Mouse (Mus musculus) limb, embryonic 11.5 days (tissue): ENCODE measurements around the gene Fmn2. TPM values are rescaled to one million over a fixed set of nuclear protein-coding genes. Genes with fewer than 3 reads are reported as not detected.

Experiments used
- ATAC-seq: fragments of 200-750 bp; cut with Nextera tagmentation; 2 replicates; pipeline ENCODE4 v1.8.0; 2017; ENCODE audit warnings: low read depth; ENCODE audit not compliant: insufficient number of reproducible peaks, low FRiP score, low TSS enrichment
- DNase-seq: peaks from one replicate; pipeline ENCODE4 v3.0.0-alpha.2; 2015; ENCODE audit warnings: low spot score
- H3K27ac ChIP-seq: fragments of 300-500 bp; sonication (generic); replicated peaks from 2 replicates; pipeline ENCODE4 v1.5.1; 2014; ENCODE audit warnings: low read depth, mild to moderate bottlenecking, low read length
- H3K27me3 ChIP-seq: fragments of 300-500 bp; sonication (generic); 2 replicates; pipeline ENCODE4 v1.6.1; 2014; ENCODE audit warnings: mild to moderate bottlenecking, low read length, mixed read lengths; ENCODE audit not compliant: control insufficient read depth, insufficient read depth
- H3K36me3 ChIP-seq: fragments of 300-500 bp; sonication (generic); 2 replicates; pipeline ENCODE4 v1.6.1; 2014; ENCODE audit warnings: mild to moderate bottlenecking, low read length, moderate library complexity, mixed read lengths; ENCODE audit not compliant: control insufficient read depth, insufficient read depth
- H3K4me1 ChIP-seq: fragments of 300-500 bp; sonication (generic); 2 replicates; pipeline ENCODE4 v1.6.1; 2014; ENCODE audit warnings: low read length, mixed read lengths; ENCODE audit not compliant: control insufficient read depth, insufficient read depth
- H3K4me2 ChIP-seq: fragments of 300-500 bp; sonication (generic); 2 replicates; pipeline ENCODE4 v1.6.1; 2014; ENCODE audit warnings: low read depth, mild to moderate bottlenecking, moderate library complexity; ENCODE audit not compliant: severe bottlenecking
- H3K4me3 ChIP-seq: fragments of 300-500 bp; sonication (generic); 2 replicates; pipeline ENCODE4 v1.5.1; 2014; ENCODE audit warnings: low read depth, low read length
- H3K9ac ChIP-seq: fragments of 300-500 bp; sonication (generic); 2 replicates; pipeline ENCODE4 v1.6.1; 2014; ENCODE audit warnings: mild to moderate bottlenecking, low read length
- H3K9me3 ChIP-seq: fragments of 300-500 bp; sonication (generic); 2 replicates; pipeline ENCODE4 v1.6.1; 2016; ENCODE audit warnings: low read length; ENCODE audit not compliant: control insufficient read depth
- WGBS: fragments of 180-500 bp; shearing (Covaris S2); extraction: QIAGEN DNeasy Blood & Tissue Kit; methylation state at CpG from one replicate; pipeline ENCODE4 v1.1.7; 2014; 5-methylcytosine and 5-hydroxymethylcytosine counted together
- polyA plus RNA-seq: library from polyadenylated mRNA; unstranded; fragments of >200 nt; fragmentation: Nextera tagmentation; extraction: Ambion mirVana; gene quantifications from 2 replicates; pipeline ENCODE4 v1.2.1, GENCODE M21; 2014

The Fmn2 gene
- polyA plus RNA-seq, 1 experiment from 2014 or later: 1.3 TPM

DNA sequence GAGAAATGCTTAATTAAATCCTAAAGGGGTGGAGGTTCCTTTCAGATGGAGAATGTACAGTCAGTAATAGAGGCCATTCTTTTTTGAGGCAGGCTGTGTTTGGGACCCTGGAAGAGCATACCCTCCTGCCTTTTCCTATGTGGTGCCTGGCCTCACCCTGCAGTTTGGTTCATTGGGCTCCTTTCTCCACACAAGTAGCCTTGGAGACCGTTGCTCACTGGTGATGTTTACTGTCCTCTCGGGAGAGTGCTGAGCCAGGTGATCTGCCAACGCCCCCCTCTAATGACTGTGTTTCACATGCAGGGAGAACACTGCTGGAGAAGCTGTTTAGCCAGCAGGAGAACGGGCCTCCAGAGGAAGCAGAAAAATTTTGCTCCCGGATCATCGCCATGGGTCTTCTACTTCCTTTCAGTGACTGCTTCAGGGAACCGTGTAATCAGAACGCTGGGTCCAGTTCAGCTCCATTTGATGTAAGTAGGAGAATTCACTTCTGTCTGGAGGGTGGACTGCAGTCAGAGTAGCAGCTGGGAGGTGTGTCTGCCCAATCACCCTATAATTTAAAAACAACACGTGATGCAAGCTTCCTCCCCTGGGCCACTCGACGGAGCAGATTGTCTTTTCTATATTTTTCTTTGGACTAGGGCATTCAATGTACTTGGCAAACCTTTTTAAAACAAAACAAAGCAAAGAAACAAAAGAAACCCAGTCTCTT is 35.3 kb downstream of the Fmn2 start:
- H3K9ac ChIP-seq: no peak overlapping the region
- 64% methylated on average over 11 of the region's 11 CpGs for WGBS
- no peak overlapping the region for H3K4me2 ChIP-seq
- no peak overlapping the region for H3K27ac ChIP-seq
- ATAC-seq: no peak
- H3K27me3 ChIP-seq: no peaks in the 10 kb centered on the region
- DNase-seq: no peak
- H3K4me3 ChIP-seq: no peak overlapping the region
- no peaks in the 10 kb centered on the region for H3K9me3 ChIP-seq
- H3K36me3 ChIP-seq: no peaks in the 10 kb centered on the region
- H3K4me1 ChIP-seq: no peaks in the 10 kb centered on the region

DNA sequence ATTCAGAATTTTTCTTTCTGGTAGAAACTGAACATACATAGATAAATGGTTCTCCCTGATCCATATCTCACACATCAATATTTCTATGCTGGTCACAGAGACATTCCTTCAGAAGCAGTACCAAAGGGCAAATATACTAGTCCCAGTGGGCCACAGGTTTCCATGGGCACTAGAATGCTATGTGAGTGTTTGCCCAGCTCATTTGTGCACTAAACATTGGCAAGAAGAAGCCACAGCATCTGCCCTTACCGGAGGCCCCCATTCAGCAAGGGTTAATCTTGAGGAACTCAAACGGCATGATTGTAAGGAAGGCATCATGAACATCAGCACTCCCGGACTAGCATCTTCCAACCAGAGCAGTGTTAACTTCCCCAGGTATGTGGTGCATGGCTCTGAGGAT is 35.9 kb downstream of the Fmn2 start:
- ATAC-seq: no peak
- Histone ChIP-seq H3K9me3 (no peaks in the 10 kb centered on the region), H3K9ac (no peak overlapping the region), H3K27ac (no peak overlapping the region), H3K4me1 (no peaks in the 10 kb centered on the region), H3K4me2 (no peak overlapping the region), H3K4me3 (no peak overlapping the region), H3K36me3 (no peaks in the 10 kb centered on the region), H3K27me3 (no peaks in the 10 kb centered on the region)
- WGBS: 79% methylated on average over 3 of the region's 3 CpGs
- no peak for DNase-seq

DNA sequence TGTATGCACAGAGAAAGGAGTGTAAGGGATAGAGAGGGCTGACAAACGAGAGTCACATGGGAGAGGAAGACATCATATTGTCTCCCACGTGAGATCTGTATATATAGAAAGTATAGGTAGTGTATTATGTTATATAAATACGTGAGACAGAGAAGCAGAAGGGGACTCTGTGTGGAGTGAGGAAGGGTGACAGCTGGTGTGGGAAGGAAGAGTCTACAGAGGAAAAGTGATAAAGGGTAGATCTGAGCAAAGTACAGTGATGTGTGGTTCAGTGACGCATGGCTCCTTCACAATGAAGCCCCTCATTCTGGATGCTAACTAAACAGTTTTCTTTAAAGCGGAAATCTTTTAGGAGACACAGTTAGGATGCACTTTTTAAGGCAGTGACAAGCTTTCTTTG is 46.7 kb downstream of the Fmn2 start:
- no peak for DNase-seq
- no peak overlapping the region for H3K4me3 ChIP-seq
- H3K9me3 ChIP-seq: no peaks in the 10 kb centered on the region
- no peaks in the 10 kb centered on the region for H3K4me1 ChIP-seq
- no peaks in the 10 kb centered on the region for H3K36me3 ChIP-seq
- no peak overlapping the region for H3K27ac ChIP-seq
- 87% methylated on average over 5 of the region's 5 CpGs for WGBS
- H3K4me2 ChIP-seq: no peak overlapping the region
- no peaks in the 10 kb centered on the region for H3K27me3 ChIP-seq
- no peak for ATAC-seq
- H3K9ac ChIP-seq: no peak overlapping the region

DNA sequence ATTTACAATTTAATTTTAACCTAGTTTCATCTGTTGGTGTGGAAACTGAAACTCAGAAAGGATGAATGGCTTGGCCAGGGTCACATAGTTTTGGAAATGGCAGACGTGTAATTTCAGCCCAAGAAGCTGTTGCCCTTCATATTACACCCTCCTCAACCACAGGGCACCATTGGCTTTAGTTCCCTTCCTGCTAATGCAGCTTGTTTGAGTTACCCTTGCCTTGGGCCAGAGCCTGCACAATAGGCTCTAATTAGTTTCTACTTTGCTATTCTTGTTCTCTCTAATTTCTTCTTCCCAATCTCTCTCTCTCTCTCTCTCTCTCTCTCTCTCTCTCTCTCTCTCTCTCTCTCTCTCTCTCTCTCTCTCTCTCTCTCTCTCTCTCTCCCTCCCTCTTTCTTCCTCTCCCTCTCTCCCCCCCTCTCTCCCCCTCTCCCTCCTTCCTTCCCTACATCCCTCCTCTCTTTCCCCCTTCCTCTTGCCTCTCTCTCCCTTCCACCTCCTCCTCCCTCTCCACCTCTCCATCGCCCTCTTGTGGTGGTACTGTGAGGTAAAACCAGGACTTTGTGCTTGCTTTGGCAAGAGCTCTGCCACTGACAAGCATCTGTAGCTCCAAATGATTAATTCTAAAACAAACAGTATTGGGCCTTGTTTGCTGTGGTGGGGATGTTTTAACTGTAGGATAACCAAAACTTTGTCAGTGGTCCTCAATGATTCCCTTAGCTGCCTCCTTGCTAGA is 51.8 kb downstream of the Fmn2 start:
- H3K9me3 ChIP-seq: no peaks in the 10 kb centered on the region
- peak; percentile 74 for DNase-seq

DNA sequence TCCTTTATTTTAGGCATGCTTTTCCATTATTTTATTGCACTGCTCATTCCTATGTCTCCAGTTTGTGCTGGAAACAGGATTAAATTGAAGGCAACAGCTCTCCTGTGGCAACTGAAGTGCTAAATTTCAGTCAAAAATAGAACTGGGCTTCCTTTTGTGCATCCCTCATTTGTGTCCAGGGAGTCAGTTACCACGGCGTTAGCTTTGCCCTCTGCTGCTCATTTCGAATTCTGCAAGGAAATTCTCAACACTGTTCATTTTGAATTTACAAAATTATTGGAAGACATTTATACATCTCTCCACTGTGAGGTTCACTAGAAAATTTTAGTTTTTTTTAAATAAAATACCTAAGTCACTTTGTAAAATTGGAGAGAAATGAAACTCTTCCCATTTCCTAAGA is 53.8 kb downstream of the Fmn2 start:
- H3K4me3 ChIP-seq: no peak overlapping the region
- H3K4me2 ChIP-seq: no peak overlapping the region

More for the DNA sequence above, 51.8 kb downstream of the Fmn2 start:
- no peak overlapping the region for H3K4me3 ChIP-seq
- no peak for ATAC-seq
- no peak overlapping the region for H3K27ac ChIP-seq
- no peak overlapping the region for H3K9ac ChIP-seq
- H3K4me2 ChIP-seq: no peak overlapping the region
- no peaks in the 10 kb centered on the region for H3K36me3 ChIP-seq
- no peaks in the 10 kb centered on the region for H3K4me1 ChIP-seq
- 24% methylated on average over 2 of the region's 2 CpGs for WGBS
- H3K27me3 ChIP-seq: no peaks in the 10 kb centered on the region

DNA sequence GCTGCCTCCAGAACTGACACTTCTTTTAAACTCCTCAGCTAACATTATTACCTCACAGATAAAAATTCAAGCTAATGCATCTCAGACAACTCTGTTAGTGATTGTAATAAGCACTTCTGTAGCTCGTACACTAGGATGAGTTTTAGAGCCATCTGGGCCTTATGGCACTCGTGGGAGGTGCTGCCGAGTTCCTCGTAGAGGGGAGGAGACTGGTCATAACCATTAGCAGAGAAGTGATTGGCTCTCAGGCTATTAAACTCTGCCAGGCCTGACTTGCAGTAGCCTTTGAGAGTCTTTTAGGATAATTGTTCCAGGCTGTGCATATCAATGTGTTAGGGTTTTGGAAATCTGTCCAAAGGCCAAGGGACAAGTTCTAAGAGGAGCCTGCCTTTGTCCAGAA is 55.6 kb downstream of the Fmn2 start:
- H3K27ac ChIP-seq: no peak overlapping the region
- no peak overlapping the region for H3K4me2 ChIP-seq
- WGBS: 24% methylated on average over 4 of the region's 4 CpGs
- H3K9ac ChIP-seq: no peak overlapping the region
- no peaks in the 10 kb centered on the region for H3K4me1 ChIP-seq
- no peak overlapping the region for H3K4me3 ChIP-seq
- ATAC-seq (no peak), DNase-seq (no peak)
- no peaks in the 10 kb centered on the region for H3K27me3 ChIP-seq
- H3K9me3 ChIP-seq: no peaks in the 10 kb centered on the region
- no peaks in the 10 kb centered on the region for H3K36me3 ChIP-seq

More for the DNA sequence above, 53.8 kb downstream of the Fmn2 start:
- 82% methylated on average over 3 of the region's 3 CpGs for WGBS
- ATAC-seq (no peak), DNase-seq (no peak)
- Histone ChIP-seq H3K36me3 (no peaks in the 10 kb centered on the region), H3K9ac (no peak overlapping the region), H3K27me3 (no peaks in the 10 kb centered on the region), H3K27ac (no peak overlapping the region), H3K4me1 (no peaks in the 10 kb centered on the region), H3K9me3 (no peaks in the 10 kb centered on the region)

DNA sequence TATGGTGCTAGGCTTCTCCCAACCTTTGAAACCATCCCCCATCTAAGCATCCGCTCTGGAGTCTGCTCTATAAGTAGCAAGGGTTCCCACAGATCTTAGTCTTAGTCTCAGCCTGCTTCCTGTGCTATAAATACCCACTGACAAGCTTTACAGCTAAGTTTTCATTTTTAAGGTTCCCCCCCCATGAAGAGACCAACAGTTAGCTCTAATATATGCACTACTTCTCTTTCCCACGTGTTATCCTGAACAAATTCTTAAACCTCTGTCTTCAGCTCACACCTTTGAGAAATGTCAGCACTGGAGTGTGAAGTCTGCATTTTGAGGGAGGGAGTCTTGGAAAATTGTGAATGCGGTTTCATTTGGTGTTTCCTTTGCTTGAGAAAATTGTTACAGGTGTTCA is 56.2 kb downstream of the Fmn2 start:
- 69% methylated on average over 3 of the region's 3 CpGs for WGBS
- no peak overlapping the region for H3K27ac ChIP-seq
- no peak for ATAC-seq
- H3K9ac ChIP-seq: no peak overlapping the region
- no peaks in the 10 kb centered on the region for H3K27me3 ChIP-seq
- no peak for DNase-seq
- H3K4me3 ChIP-seq: no peak overlapping the region
- no peaks in the 10 kb centered on the region for H3K9me3 ChIP-seq
- no peaks in the 10 kb centered on the region for H3K4me1 ChIP-seq
- no peaks in the 10 kb centered on the region for H3K36me3 ChIP-seq
- no peak overlapping the region for H3K4me2 ChIP-seq

DNA sequence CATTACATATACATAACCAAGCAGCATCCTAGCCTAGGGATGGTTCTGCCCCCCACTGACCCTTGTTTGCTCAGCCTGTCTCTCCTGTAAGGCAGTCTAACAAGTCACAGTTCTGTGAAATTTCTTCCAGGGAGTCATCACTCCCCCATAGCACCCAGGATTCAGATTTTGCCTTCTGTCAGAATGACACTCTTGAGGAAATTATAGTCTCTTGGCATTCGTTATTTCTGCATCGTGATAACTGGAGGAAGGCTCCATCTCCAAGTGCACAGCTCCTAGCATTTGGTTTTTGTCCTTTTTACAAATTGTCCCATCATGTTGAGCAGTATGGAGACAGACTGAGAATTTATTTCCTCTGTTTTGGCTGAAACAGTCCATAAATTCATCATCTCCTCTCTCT is 56.9 kb downstream of the Fmn2 start:
- no peaks in the 10 kb centered on the region for H3K4me1 ChIP-seq
- no peak overlapping the region for H3K4me2 ChIP-seq
- H3K4me3 ChIP-seq: no peak overlapping the region
- no peaks in the 10 kb centered on the region for H3K27me3 ChIP-seq
- ATAC-seq (no peak), DNase-seq (no peak)
- 97% methylated on average over 2 of the region's 2 CpGs for WGBS
- no peaks in the 10 kb centered on the region for H3K36me3 ChIP-seq
- no peaks in the 10 kb centered on the region for H3K9me3 ChIP-seq
- H3K9ac ChIP-seq: no peak overlapping the region
- no peak overlapping the region for H3K27ac ChIP-seq
